Mouse (Mus musculus) urinary bladder, postnatal 14 days (tissue): ENCODE data around the gene Grik1.

Experiments
- DNase-seq: peaks from one replicate; pipeline ENCODE4 v3.0.0; 2021; ENCODE audit warnings: low spot score

The Grik1 gene

DNA sequence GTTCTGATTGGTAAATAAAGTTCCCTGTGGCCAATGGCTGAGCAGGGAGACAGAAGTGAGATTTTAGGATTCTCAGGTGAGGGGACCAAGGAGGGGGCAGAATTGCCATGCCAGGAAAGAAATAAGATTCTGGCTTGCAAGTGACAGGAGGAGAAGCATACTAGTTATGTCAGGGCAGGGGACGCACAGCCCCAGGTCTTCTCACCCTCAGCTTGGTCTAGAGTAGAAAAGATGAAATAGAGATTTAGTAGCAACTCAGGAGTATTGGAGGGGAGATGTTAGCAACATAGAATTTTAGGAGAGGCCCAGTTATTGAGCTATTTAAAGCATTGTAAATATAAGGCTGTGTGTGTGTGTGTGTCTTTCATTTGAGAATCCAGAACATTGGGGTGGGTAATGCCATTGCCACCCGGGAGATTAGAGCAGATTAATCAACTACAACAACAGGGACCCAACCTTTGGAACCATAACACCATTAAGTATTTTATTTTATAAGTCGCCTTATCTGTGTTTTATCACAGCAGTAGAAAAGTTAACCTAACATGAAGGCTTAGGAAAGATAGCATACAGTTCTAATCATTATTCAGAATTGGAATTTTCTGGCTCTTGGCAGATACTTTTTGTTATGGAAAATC lies 436.5 kb downstream of the Grik1 start:
- no peak for DNase-seq

DNA sequence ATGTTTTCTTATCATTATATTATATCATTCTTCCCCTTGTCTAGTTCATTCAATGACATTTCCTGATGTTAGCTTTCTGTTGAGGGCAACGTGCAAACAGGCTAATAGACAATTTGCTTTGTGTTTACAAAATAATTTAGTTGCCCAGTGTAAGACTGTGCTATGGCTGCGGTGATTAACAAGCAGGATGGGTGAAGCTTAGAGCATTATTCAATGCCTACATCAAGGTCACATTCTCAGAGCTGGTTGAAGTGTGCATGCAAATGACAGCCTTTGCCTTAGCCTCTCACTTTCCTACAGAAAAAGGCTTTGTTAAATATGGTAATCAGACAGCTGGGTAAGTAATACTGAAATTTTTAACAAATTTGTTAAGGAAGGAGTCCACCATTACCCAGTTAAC lies 438.5 kb downstream of the Grik1 start:
- DNase-seq: no peak

DNA sequence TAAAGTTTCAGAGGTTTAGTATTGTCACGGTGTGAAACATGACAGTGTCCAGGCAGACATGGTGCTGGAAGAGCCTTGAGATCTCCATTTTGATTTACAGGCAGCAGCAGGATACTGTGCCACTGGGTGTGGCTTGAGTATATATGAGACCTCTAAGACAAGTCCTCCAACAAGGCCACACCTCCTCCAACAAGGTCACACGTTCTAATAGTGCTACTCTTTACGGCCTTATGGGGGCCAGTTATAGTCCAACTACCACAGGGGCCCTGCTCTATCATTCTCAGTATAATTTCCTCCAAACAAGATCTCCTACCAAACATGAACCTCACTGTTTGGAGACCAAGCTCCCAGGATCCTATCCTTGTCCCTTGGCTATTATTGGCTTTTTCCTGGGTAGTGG lies 441.3 kb downstream of the Grik1 start:
- no peak for DNase-seq
